Mouse (Mus musculus) naive thymus-derived CD4-positive, alpha-beta T cell, adult 2 months (primary cell): ENCODE results near the gene Tmtc1.

Source experiments
- DNase-seq: peaks from one replicate; pipeline ENCODE4 v3.0.0-alpha.2; 2011; ENCODE audit warnings: low read depth

Gene Tmtc1

GRCm38 (mm10) chr6:148310981-148311380, 133.2 kb downstream of the Tmtc1 start:
- DNase-seq = no peak

- DNase-seq = no peak
Observed at GRCm38 (mm10) chr6:148305821-148306220, 138.4 kb downstream of the Tmtc1 start.

- no peak for DNase-seq
Observed at GRCm38 (mm10) chr6:148305191-148305590, 139.0 kb downstream of the Tmtc1 start.

GRCm38 (mm10) chr6:148302261-148302660, 141.9 kb downstream of the Tmtc1 start:
- DNase-seq = no peak

- DNase-seq = no peak
Observed at GRCm38 (mm10) chr6:148297086-148297485, 147.1 kb downstream of the Tmtc1 start.

- no peak for DNase-seq
Observed at GRCm38 (mm10) chr6:148296418-148296817, 147.8 kb downstream of the Tmtc1 start.

- no peak for DNase-seq
Observed at GRCm38 (mm10) chr6:148294506-148294905, 149.7 kb downstream of the Tmtc1 start.

- DNase-seq = no peak
Observed at GRCm38 (mm10) chr6:148290865-148291264, 153.3 kb downstream of the Tmtc1 start.

- DNase-seq = no peak
Observed at GRCm38 (mm10) chr6:148283224-148283881, 160.8 kb downstream of the Tmtc1 start.

- DNase-seq = no peak
Observed at GRCm38 (mm10) chr6:148279240-148279639, 164.9 kb downstream of the Tmtc1 start.

GRCm38 (mm10) chr6:148276418-148276817, 167.8 kb downstream of the Tmtc1 start:
- no peak for DNase-seq

GRCm38 (mm10) chr6:148275046-148275445, 169.1 kb downstream of the Tmtc1 start:
- no peak for DNase-seq

GRCm38 (mm10) chr6:148260729-148261101, 183.5 kb downstream of the Tmtc1 start:
- no peak for DNase-seq

- DNase-seq = no peak
Observed at GRCm38 (mm10) chr6:148259979-148260728, 184.0 kb downstream of the Tmtc1 start.

GRCm38 (mm10) chr6:148259074-148259473, 185.1 kb downstream of the Tmtc1 start:
- no peak for DNase-seq

GRCm38 (mm10) chr6:148257805-148258204, 186.4 kb downstream of the Tmtc1 start:
- no peak for DNase-seq

- DNase-seq = no peak
Observed at GRCm38 (mm10) chr6:148256109-148256508, 188.1 kb downstream of the Tmtc1 start.

GRCm38 (mm10) chr6:148255395-148256053, 188.7 kb downstream of the Tmtc1 start:
- DNase-seq = no peak

- no peak for DNase-seq
Observed at GRCm38 (mm10) chr6:148249221-148249620, 195.0 kb downstream of the Tmtc1 start.

- DNase-seq = peak; percentile 44
Observed at GRCm38 (mm10) chr6:148248625-148249024, 195.6 kb downstream of the Tmtc1 start.

GRCm38 (mm10) chr6:148246544-148246943, 197.6 kb downstream of the Tmtc1 start:
- DNase-seq = no peak

GRCm38 (mm10) chr6:148244836-148245235, 199.4 kb downstream of the Tmtc1 start:
- no peak for DNase-seq

- DNase-seq = no peak
Observed at GRCm38 (mm10) chr6:148242304-148242703, 201.9 kb downstream of the Tmtc1 start.
